Mouse (Mus musculus): ENCODE data around the gene Dync1i1.
"Not testable (repeated sequence)": the region's sequence is repeated elsewhere in the genome, so short reads cannot be mapped to it uniquely, and the experiment has no call there.

Dync1i1 gene

DNA sequence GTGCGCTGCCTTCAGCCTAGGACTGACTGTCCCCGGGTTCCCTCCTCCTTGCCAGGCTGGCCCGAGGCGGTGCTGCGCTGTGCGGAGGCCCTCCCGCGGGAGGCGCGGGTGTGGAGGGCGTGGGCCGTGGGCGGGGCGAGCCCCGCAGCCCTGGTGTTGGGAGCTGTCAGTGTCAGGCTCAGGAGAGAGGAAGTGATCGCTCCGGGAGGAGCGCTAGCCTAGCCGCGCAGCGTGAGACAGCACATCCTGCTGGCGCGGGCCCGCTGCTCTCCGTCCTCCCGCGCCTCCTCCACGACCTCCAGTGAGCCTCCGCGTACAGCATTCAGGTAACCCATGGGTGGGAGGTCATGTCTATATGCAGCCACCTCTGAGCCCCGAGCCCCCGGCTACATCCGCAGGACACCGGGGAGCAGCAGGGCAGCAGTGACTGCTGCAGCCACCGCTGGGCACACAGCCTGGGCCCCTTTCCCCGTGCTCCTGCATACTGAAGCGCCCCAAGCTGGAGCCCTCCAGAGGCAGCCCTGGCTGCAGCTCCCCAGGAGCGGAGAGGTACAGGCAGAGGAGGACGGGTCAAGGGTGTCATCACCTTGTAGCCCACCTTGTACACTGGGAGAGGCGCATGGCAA is at the start of gene Dync1i1:
Gene Dync1i1 (plus strand): TSS at position 29 of the 626 bp plus-strand sequence.
- in situ Hi-C loops (cut with MseI, MboI): no loop called here

DNA sequence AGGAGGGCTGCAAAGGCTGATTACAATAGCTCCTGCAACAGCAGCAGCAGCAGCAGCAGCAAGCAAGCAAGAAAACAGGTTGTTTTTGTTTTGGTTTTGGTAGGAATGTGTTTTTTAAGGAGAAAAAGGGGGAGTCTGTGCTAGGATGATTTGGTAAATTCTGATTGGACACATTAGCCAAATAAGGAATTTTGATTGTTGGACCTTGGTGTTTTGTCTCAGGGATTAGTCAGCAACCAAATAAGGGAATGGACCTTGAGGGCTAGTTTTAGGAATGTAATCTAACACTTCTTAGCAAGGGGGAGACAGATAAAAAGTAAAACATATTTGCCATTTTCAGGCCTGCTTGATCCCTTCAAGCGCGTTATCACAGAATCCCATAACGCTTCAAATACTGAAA is 45.7 kb upstream of the Dync1i1 start:
- in situ Hi-C loops (cut with MseI, MboI): no loop called here

DNA sequence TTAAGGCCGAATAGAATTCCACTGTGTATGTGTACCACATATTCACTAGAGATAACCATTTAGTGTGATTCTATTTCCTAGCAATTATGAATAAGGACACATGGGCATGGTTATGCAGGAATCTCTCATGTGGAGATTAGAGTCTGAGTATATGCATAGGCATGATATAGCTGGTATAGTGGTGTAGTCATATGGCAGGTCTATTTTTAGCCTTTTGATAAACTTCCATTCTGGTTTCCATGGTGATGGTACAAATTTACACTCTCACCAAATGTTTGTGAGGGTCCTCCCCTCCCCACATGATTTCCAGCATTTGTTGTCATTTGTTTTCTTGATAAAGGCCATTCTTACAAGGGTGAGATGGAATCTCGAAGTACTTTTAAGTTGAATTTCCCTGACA is 23.6 kb upstream of the Dync1i1 start:
- in situ Hi-C loops (cut with MseI, MboI): no loop called here

DNA sequence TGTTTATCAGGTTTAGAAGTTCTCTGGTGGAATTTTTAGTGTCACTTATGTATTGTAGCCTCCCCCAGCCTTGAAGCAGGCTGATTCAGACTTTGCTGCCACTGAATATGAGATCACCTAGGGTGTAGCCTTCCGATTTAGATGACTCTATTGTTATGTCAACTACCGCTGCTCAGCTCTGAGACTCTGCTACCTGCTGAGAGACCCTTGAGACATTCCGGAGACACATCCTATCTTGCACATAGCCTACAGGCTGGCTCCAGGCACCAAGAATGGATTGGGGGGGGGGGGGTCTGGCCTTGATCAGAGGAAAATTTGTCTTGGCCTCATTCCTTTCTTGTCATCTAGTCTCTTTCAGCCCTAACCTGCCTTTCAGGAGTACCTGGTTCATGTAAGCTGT is 17.5 kb upstream of the Dync1i1 start:
- in situ Hi-C loops (cut with MseI, MboI): not testable (repeated sequence)

DNA sequence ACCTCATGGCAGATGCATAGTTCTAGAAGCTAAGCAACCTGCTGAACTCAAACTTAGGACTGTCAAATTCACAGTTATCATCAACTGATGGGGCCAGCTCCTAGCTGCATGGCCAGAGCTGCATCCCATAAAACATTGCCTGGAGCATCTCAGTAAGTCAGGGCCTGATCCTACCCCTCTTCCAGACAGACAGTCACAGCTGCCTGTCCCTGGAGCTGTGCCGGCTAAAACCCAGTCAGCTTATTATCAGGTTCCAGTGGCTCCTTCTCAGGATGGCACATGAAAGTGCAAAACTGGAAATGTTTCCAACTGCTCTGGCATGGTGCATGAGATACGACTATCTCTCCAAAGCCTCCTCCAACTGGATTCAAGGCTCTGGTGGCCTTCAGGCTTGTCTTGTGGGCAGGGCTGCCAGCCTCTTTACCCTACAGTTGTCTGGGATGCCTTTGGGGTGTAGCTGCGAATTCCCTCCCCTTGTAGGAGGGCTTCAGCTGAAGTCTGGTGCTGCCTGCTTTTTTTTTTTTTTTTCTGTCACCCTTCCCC is 15.3 kb upstream of the Dync1i1 start:
- in situ Hi-C loops (cut with MseI, MboI): no loop called here

DNA sequence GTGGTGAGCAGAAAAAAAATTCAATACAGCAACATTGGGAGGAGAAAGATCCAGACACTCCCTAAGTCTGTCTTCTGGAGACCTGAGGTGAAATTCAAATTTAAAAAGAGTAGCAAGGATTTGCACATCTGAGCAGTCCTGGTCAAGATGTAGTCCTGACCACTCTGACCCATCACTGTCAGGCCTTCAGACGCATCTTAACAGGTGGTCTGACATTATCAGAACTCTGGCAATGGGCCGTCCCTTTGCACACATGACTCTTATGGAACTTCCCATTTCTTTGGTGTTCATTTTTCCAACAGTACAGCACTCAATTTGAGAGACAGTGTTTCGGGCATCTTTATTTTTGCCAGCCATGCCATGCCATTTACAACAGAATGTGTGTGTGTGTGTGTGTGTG is 12.8 kb upstream of the Dync1i1 start:
- in situ Hi-C loops (cut with MseI, MboI): no loop called here

DNA sequence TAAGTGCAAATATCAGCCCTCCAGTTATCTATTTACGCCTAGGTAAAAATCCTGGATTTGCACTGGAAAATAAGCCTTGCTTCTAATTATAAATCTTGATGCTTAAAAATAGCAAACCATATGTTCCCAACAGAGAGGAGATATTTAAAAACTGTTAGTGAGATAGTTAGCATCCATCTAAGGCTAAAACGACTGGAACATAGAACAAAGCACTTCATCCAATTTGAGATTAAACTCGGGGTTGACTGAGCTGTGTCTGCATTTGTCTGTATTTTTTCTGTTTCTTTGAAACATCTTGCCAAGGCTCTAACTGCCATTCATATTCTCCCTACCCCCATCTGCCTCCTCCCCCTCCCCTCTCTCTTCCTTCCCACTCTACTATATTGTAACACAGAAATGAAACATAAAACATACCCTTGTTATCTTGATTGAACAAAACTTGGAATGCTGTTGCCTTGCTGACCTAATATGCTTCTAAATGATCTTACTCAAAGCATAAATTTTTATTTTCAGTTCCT is 10.3 kb upstream of the Dync1i1 start:
- in situ Hi-C loops (cut with MseI, MboI): no loop called here

DNA sequence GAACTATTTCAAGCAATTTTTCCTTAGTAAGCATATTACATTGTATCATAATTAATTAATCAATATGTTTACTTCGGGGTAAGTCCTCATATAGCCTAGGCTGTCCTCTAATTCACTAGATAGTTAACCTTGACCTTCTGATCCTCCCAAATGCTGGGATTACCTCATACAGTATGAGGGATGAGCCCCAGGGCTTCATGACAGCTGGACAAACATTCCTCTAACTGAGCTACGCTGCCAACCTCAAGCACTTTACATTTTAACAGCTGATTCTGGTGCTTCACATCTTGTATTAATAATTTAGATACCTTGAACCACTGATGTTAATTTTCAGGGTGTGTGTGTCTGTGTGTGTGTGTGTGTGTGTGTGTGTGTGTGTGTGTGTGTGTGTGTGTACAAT is 6.5 kb upstream of the Dync1i1 start:
- in situ Hi-C loops (cut with MseI, MboI): no loop called here

DNA sequence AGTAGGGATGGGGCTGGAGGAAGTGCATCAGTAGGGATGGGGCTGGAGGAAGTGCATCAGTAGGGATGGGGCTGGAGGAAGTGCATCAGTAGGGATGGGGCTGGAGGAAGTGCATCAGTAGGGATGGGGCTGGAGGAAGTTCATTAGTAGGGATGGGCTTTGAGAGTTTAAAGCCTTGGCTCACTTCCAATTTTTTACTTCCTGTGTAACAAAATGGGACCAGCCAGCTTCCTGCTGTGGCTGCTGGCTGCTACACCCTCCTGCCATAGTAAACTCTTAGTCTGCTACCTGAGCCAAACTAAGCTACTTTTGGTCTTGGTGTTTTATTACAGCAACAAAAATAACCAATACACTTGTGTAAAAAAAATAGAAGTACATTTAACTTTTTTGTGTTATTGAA is 4.7 kb upstream of the Dync1i1 start:
- in situ Hi-C loops (cut with MseI, MboI): not testable (repeated sequence)

DNA sequence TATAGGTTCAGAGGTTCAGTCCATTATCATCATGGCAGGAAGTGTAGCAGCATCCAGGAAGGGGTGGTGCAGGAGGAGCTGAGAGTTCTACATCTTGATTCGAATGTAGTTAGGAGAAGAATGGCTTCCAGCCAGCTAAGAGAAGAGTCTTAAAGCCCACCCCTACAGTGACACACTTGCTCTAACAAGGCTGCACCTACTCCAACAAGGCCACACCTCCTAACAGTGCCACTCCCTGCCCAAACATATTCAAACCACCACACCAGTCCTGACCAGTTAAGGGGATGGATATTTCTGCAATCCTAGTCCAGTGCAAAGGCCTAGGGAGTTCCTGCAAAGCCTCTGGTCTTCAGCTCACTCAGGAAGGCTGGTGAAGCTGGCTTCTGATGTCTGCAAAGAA is 1.5 kb upstream of the Dync1i1 start:
- in situ Hi-C loops (cut with MseI, MboI): no loop called here

DNA sequence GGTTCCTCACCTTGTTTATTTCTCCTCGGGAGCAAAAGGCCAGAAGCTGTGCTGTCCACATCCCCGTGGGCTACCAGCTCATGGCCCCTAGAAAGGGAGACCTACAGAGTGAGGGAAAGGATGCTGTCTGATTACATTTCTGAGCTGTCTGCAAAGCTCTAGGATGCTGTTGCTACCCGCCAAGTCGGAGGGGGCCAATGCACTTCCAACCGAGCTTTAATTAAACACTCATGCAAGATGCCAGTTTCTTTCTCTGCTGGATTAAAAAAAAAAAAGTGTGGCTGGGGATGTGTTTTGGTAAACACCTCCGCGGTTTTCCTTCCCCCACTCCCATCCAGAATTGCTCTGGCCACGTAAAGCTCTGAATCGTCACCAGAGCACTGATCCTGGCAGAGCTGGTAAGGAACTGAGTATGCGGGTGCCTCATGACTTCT is 815 bp downstream of the Dync1i1 start:
- in situ Hi-C loops (cut with MseI, MboI): no loop called here

DNA sequence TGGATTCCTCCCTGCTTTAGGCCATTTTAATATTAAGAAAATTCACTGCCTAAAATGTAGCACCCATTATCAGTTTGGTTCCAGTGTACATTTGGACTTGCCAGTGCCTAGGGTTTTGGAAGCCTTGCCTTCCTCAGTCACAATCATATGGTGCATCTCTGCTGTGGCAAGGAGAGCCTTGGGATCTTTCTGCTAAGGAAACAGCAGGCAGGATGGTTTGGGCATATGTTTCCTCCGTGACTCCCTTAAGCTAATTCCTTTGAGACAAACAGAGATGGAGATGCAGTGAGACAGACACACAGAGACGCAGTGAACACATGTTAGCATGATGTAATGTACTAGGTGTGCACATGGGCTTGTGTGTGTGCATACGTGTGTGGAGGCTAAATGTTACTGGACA is 7.8 kb downstream of the Dync1i1 start:
- in situ Hi-C loops (cut with MseI, MboI): no loop called here

DNA sequence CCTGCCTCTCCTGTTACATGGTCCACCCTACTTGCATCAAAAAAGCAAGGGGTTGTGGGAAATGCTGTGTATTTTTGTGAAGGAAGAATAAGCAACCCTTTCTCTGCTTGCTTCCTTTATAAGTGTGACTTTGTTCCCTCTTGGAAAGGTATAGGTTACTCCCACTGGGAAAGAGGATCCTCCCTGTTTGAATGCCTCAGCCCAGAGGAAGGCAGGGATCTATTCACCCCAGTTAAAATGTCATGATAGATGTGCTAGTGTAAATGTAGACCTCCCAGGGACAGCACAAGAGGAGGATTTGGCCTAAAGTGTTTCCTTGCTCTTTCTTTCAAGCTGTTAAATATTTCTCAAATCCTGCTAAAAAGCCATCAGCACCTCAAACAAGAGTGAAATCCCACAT is 9.0 kb downstream of the Dync1i1 start:
- in situ Hi-C loops (cut with MseI, MboI): no loop called here

DNA sequence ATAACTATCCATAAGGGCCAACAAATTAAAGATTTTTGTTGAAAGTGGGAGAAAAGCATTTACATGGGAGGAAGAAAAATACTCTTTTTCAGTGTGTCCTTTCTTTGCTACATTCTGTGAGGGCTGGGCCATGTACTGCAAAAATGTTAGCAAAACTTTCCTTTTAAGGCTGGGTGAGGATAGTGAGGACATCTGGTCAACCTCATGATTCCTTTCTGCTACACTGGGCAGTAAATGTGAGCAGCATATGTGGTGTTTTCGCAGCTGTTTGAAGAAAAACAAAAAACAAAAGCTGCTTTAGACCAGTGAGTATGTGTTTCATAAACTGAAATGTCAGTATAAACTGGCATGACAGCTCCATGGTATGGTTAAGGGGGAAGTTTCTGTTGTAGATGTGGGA is 9.4 kb downstream of the Dync1i1 start:
- in situ Hi-C loops (cut with MseI, MboI): no loop called here

DNA sequence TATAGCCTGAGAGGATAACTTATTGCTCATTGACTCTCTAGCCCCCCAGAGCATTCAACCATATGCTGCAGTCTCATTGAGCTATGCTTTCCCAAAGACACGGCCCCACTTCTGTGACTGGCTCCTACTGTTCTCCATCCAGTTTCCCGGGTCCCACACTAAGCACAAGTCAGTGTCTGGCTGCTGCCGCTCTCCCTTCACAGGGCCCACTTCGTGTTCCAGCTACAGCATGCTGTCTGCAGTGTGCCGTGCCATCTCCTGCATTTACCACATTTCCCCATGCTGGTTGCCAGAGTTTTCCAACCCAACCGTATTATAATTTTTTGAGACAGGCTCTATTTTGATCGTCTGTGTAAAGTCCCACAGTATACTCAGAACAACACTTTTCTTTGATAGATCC is 14.3 kb downstream of the Dync1i1 start:
- in situ Hi-C loops (cut with MseI, MboI): no loop called here

DNA sequence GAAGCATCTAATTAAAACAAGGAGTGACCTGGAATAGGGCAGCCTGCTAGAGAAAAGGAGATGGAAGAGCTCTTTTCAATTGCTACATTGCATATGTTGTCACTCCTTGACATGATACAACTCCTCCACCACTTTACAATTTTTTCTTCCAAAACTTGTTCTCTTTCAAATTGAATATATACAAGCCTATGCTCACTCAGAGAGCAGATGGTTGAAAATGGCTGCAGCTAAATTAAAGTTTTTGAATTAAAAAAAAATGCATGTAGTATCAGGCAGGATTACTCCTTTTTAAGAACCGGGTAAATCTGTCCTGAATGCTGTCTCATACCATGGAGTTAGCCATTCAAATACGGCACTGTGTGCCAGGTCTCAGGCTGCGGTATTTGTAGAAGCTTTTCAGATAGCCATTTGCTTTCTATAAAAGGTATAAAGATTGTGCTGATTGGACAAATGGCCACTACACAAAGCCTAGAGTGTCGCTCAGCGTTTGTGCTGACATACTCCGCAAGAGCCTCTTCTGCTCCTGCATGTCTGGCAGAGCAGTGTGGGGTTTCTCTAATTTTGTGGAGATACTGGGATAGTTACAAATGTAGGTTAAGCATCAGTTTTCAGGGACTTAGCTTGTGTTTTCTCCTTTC is 16.1 kb downstream of the Dync1i1 start:
- in situ Hi-C loops (cut with MseI, MboI): no loop called here

DNA sequence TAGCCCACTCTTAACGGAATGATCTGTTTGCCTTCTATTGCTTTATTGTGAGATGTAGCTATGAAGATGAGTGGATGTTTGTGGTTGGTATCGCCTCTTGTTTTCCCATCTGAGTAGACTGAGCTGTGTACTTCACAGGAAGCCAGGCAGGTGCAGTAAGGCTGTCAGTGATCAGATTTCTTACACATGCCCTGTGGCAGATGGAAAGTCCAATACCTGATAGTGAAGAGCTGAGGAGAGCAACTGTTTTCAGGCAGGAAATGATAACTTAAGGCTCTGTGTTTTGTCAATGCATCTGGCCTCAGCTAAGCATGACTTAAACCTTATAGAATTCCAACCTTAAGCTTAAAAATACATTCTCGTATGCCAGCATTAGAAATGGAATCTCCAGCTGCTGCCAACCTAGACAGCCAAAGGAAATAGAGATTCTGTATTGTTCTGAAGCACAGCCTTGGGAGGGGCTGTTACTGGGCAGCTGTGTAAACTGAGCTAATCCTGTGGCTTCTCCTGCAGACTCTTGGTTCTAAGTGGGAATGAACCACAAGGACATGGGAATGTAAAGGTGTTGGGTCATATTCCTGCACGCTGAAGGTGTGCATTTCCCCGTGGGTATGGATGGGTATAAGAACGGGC is 24.8 kb downstream of the Dync1i1 start:
- in situ Hi-C loops (cut with MseI, MboI): no loop called here

DNA sequence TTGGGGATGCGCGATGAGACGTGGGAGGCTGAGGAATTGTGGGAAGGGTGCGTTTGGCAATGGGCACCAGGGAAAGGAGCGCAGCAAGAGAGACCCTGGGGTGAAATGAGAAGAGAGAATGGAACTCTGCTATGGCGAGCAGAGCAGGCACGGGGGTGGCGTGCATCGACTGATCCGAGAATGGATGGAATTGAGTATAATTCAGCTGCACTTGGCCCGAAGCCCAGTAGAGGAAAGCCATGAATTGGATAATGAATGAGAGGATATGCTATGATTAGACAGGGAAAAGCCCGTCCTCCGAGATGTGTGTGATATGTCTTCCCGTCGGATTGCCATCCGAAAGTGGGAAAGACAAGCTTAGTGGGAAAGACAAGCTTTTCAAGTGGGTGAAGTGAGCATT is 26.7 kb downstream of the Dync1i1 start:
- in situ Hi-C loops (cut with MseI, MboI): no loop called here

DNA sequence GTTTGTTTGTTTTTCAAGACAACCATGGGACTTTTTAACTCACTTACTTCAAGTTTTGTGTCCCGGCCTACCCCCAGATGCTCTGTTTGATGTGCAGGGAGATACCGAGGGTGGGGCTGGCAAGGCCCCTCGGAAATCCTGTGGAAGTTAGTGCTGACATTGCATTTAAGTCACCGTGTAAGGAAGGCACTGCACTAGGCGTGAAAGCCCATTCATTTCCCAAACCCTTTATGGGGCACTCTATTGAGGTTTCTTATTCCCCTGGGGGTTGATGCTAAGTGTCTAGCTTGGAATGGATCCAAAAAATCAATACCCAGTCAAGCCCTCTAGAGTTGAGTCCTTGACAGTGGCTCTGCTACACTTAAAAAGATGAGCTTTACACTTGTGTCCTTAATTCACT is 27.2 kb downstream of the Dync1i1 start:
- in situ Hi-C loops (cut with MseI, MboI): no loop called here

DNA sequence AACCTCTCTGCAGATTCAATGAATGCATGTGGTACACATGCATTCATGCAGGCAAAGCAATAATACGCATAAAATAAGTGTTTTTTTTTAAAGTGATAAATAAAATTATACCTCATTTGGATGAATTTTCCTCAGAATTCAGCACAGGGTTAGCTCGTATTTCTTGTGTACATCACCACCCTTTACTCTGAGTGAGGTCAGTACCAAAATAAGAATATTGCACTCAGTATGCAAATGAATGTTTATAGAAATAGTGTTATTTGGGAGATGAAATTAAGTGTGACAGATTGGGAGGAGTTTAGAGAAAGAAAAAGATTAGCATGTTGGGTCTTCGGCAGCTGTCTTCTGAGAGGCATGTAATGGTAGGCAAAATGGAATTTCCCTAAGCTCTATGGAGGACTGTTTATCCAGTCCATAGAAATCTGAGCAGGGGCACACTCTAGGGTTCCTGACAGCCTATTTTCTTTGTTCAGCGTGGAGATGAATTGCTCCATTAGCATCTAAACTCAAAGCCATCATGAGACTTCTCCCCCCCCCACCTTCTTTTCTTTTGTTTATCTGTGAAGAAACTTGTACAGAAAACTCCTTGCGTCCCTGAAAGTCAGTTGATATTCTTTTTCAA is 31.2 kb downstream of the Dync1i1 start:
- in situ Hi-C loops (cut with MseI, MboI): no loop called here

DNA sequence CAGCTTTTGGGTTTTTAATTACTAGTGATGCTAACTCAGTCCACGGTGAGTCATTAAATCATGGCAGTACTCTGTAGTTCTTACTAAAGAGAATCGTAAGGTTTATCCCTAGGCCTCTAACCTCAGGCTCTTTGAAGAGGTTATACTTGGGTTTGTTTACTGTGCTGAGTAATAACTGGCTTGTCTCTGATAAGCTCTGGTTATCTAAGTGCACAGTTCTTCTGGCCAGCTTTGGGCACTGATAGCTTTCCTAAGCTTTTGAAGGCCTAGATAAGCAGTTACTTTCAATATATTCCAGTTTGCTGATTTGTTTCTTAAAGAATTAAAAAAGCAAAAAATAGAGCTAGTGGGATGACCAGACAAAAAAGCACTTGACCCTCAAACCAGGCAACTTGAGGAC is 37.5 kb downstream of the Dync1i1 start:
- in situ Hi-C loops (cut with MseI, MboI): no loop called here

DNA sequence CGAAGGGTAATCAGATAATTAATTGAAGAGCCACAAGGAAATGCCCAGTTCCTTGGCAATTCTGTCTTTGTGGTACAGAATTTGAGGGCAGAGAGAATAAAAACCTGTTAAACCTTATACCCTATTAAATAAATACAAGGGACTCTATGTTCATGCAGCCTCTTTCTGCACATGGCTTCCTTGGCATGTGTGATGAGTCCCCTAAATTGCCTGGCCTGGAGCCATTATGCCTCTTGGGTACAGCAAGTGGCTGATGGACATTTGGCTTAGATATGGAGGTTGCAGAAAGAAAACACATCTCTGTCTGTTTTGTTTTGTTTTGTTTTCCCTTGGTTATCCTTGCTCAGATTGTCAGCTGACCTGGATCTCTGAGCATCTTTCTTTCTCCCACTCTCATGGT is 43.1 kb downstream of the Dync1i1 start:
- in situ Hi-C loops (cut with MseI, MboI): no loop called here
